Mouse (Mus musculus): ENCODE results near the gene Zcchc14. TPM values are rescaled to one million over a fixed set of nuclear protein-coding genes. Genes with fewer than 3 reads are reported as not detected.
A peak's percentile ranks its signal among the peaks of the same experiment; 100 is the strongest.

Zcchc14 gene
- polyA plus RNA-seq, 1 experiment from 2014 or later: 40.2 TPM

- Histone ChIP-seq H3K27me3 (ENCODE audit: control insufficient read depth, insufficient read depth, low read length) (no peaks in the 10 kb centered on the region), H3K4me3 (ENCODE audit: low read depth, low read length) (peak overlapping the region; percentile 88), H3K9me3 (ENCODE audit: control insufficient read depth, low read length) (no peaks in the 10 kb centered on the region), H3K9ac (replicated peaks; ENCODE audit: low read depth, low read length) (peak overlapping the region; percentile 87), H3K4me1 (ENCODE audit: control insufficient read depth, insufficient read depth, low read length) (peaks cover 25% of the 10 kb centered on the region), H3K36me3 (ENCODE audit: control insufficient read depth, insufficient read depth, low read length) (no peaks in the 10 kb centered on the region), H3K27ac (ENCODE audit: low read depth, low read length) (peak overlapping the region; percentile 72), H3K4me2 (ENCODE audit: low read depth, low read length) (peak overlapping the region; percentile 91)
- WGBS: 2% methylated on average over 44 of the region's 44 CpGs
- ATAC-seq (ENCODE audit: low read depth): peak; percentile 50
Measured at GRCm38 (mm10) chr8:121577751-121578675, 74.7 kb downstream of the Zcchc14 start.

- Histone ChIP-seq H3K4me3 (ENCODE audit: low read depth, low read length) (no peak overlapping the region), H3K4me1 (ENCODE audit: control insufficient read depth, insufficient read depth, low read length) (peaks cover 25% of the 10 kb centered on the region), H3K9me3 (ENCODE audit: control insufficient read depth, low read length) (no peaks in the 10 kb centered on the region), H3K27ac (ENCODE audit: low read depth, low read length) (no peak overlapping the region), H3K27me3 (ENCODE audit: control insufficient read depth, insufficient read depth, low read length) (no peaks in the 10 kb centered on the region), H3K4me2 (ENCODE audit: low read depth, low read length) (no peak overlapping the region), H3K36me3 (ENCODE audit: control insufficient read depth, insufficient read depth, low read length) (no peaks in the 10 kb centered on the region), H3K9ac (replicated peaks; ENCODE audit: low read depth, low read length) (no peak overlapping the region)
- WGBS: 75% methylated on average over 3 of the region's 3 CpGs
- no peak for ATAC-seq (ENCODE audit: low read depth)
Measured at GRCm38 (mm10) chr8:121575661-121576060, 77.0 kb downstream of the Zcchc14 start.

DNA sequence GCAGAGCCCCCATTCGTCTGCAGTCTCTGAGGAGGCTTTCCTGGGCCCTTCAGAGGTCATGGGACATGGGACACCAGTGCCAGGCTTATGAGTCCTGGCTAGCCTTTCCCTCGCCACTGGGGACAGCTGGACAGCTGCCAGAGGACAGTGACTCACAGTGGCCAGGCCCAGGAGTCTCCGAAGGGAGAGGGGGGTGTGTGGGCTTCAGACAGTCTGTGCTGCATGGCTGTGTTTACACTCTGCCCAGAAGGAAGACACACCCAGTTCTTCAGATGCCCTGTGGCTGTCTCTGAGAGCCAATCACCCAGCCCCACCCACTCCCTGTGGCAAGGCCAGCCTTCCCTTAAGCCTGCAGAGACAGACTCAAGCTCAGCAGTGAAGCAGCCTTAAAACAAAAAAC, 79.4 kb downstream of the Zcchc14 start:
- H3K4me1 ChIP-seq (ENCODE audit: control insufficient read depth, insufficient read depth, low read length): peaks cover 25% of the 10 kb centered on the region
- H3K27ac ChIP-seq (ENCODE audit: low read depth, low read length): no peak overlapping the region
- peak; percentile 32; the same call in 1 of the 2 replicates for ATAC-seq (ENCODE audit: low read depth)
- H3K27me3 ChIP-seq (ENCODE audit: control insufficient read depth, insufficient read depth, low read length): no peaks in the 10 kb centered on the region
- no peak overlapping the region for H3K9ac ChIP-seq (replicated peaks; ENCODE audit: low read depth, low read length)
- H3K36me3 ChIP-seq (ENCODE audit: control insufficient read depth, insufficient read depth, low read length): no peaks in the 10 kb centered on the region
- no peaks in the 10 kb centered on the region for H3K9me3 ChIP-seq (ENCODE audit: control insufficient read depth, low read length)
- H3K4me3 ChIP-seq (ENCODE audit: low read depth, low read length): no peak overlapping the region
- WGBS: 55% methylated on average over 3 of the region's 3 CpGs
- H3K4me2 ChIP-seq (ENCODE audit: low read depth, low read length): no peak overlapping the region

- Histone ChIP-seq H3K9me3 (ENCODE audit: control insufficient read depth, low read length) (no peaks in the 10 kb centered on the region), H3K9ac (replicated peaks; ENCODE audit: low read depth, low read length) (no peak overlapping the region), H3K36me3 (ENCODE audit: control insufficient read depth, insufficient read depth, low read length) (no peaks in the 10 kb centered on the region), H3K4me1 (ENCODE audit: control insufficient read depth, insufficient read depth, low read length) (peaks cover 21% of the 10 kb centered on the region), H3K4me3 (ENCODE audit: low read depth, low read length) (no peak overlapping the region), H3K4me2 (ENCODE audit: low read depth, low read length) (no peak overlapping the region), H3K27ac (ENCODE audit: low read depth, low read length) (no peak overlapping the region), H3K27me3 (ENCODE audit: control insufficient read depth, insufficient read depth, low read length) (no peaks in the 10 kb centered on the region)
- 80% methylated on average over 7 of the region's 7 CpGs for WGBS
- no peak for ATAC-seq (ENCODE audit: low read depth)
Measured at GRCm38 (mm10) chr8:121572121-121572520, 80.6 kb downstream of the Zcchc14 start.

- WGBS: 93% methylated on average over 17 of the region's 17 CpGs
- Histone ChIP-seq H3K36me3 (ENCODE audit: control insufficient read depth, insufficient read depth, low read length) (no peaks in the 10 kb centered on the region), H3K27me3 (ENCODE audit: control insufficient read depth, insufficient read depth, low read length) (no peaks in the 10 kb centered on the region), H3K9ac (replicated peaks; ENCODE audit: low read depth, low read length) (no peak overlapping the region), H3K4me1 (ENCODE audit: control insufficient read depth, insufficient read depth, low read length) (peaks cover 9% of the 10 kb centered on the region; the same call in 1 of the 2 replicates), H3K4me3 (ENCODE audit: low read depth, low read length) (no peak overlapping the region), H3K9me3 (ENCODE audit: control insufficient read depth, low read length) (no peaks in the 10 kb centered on the region), H3K4me2 (ENCODE audit: low read depth, low read length) (no peak overlapping the region), H3K27ac (ENCODE audit: low read depth, low read length) (no peak overlapping the region)
- no peak for ATAC-seq (ENCODE audit: low read depth)
Measured at GRCm38 (mm10) chr8:121570801-121571200, 81.9 kb downstream of the Zcchc14 start.

GRCm38 (mm10) chr8:121570335-121570734, 82.4 kb downstream of the Zcchc14 start:
- Histone ChIP-seq H3K4me3 (ENCODE audit: low read depth, low read length) (no peak overlapping the region), H3K9ac (replicated peaks; ENCODE audit: low read depth, low read length) (no peak overlapping the region), H3K4me2 (ENCODE audit: low read depth, low read length) (no peak overlapping the region), H3K9me3 (ENCODE audit: control insufficient read depth, low read length) (no peaks in the 10 kb centered on the region), H3K27ac (ENCODE audit: low read depth, low read length) (no peak overlapping the region), H3K36me3 (ENCODE audit: control insufficient read depth, insufficient read depth, low read length) (no peaks in the 10 kb centered on the region), H3K4me1 (ENCODE audit: control insufficient read depth, insufficient read depth, low read length) (0 out of 2 replicates have a peak, but pooled peaks cover 7% of the 10 kb centered on the region), H3K27me3 (ENCODE audit: control insufficient read depth, insufficient read depth, low read length) (no peaks in the 10 kb centered on the region)
- 88% methylated on average over 21 of the region's 21 CpGs for WGBS
- ATAC-seq (ENCODE audit: low read depth): no peak

- Histone ChIP-seq H3K4me2 (ENCODE audit: low read depth, low read length) (no peak overlapping the region), H3K9ac (replicated peaks; ENCODE audit: low read depth, low read length) (no peak overlapping the region), H3K27ac (ENCODE audit: low read depth, low read length) (no peak overlapping the region), H3K4me1 (ENCODE audit: control insufficient read depth, insufficient read depth, low read length) (0 out of 2 replicates have a peak, but pooled peaks cover 3% of the 10 kb centered on the region), H3K9me3 (ENCODE audit: control insufficient read depth, low read length) (no peaks in the 10 kb centered on the region), H3K4me3 (ENCODE audit: low read depth, low read length) (no peak overlapping the region), H3K36me3 (ENCODE audit: control insufficient read depth, insufficient read depth, low read length) (peaks cover 3% of the 10 kb centered on the region; the same call in 1 of the 2 replicates), H3K27me3 (ENCODE audit: control insufficient read depth, insufficient read depth, low read length) (no peaks in the 10 kb centered on the region)
- ATAC-seq (ENCODE audit: low read depth): no peak
- WGBS: 62% methylated on average over 6 of the region's 6 CpGs
Measured at GRCm38 (mm10) chr8:121568321-121568720, 84.4 kb downstream of the Zcchc14 start.

DNA sequence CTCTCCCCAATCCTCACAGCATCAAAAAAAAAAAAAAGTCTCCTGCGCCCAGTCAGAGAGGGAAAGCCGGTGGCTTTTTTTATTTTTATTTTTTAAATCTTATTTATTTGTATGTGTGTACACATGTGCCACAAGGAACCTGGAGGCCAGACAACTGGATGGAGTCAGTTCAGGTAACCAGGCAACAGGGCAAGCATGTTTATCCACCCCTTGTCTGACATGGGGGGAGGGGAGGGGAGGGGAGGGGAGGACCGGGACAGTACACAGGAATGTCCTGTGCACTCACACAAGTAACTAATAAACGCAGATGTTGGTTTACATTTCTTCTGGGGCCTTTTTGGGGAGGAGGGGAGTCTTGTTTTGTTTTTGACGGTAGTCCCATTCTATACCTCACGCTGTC, 89.0 kb downstream of the Zcchc14 start:
- Histone ChIP-seq H3K4me3 (ENCODE audit: low read depth, low read length) (no peak overlapping the region), H3K4me1 (ENCODE audit: control insufficient read depth, insufficient read depth, low read length) (0 out of 2 replicates have a peak, but pooled peaks cover 3% of the 10 kb centered on the region), H3K4me2 (ENCODE audit: low read depth, low read length) (no peak overlapping the region), H3K36me3 (ENCODE audit: control insufficient read depth, insufficient read depth, low read length) (peaks cover 8% of the 10 kb centered on the region; the same call in 1 of the 2 replicates), H3K27ac (ENCODE audit: low read depth, low read length) (no peak overlapping the region), H3K9ac (replicated peaks; ENCODE audit: low read depth, low read length) (no peak overlapping the region), H3K9me3 (ENCODE audit: control insufficient read depth, low read length) (no peaks in the 10 kb centered on the region), H3K27me3 (ENCODE audit: control insufficient read depth, insufficient read depth, low read length) (no peaks in the 10 kb centered on the region)
- 66% methylated on average over 6 of the region's 6 CpGs for WGBS
- no peak for ATAC-seq (ENCODE audit: low read depth)

DNA sequence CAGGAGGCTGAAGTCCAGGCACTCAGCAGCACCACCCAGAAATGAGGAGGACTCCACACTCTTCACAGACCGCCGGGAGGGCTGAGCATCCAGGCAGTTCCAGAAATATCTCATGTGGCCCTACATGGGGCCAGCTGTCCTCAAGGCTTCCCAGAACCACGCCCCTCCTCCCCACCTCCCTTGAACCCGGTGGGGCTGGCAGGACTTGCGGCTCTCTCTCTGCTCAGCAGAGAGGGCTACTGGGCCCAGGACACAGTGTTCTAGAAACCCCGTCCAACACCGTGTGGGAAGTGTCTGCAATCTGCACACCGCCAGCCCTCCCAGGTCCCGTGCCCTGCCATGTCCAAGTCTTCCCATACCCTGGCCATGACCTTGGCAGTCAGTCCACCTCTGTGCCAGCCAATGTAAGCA, 89.8 kb downstream of the Zcchc14 start:
- Histone ChIP-seq H3K36me3 (ENCODE audit: control insufficient read depth, insufficient read depth, low read length) (peaks cover 13% of the 10 kb centered on the region; the same call in 1 of the 2 replicates), H3K4me1 (ENCODE audit: control insufficient read depth, insufficient read depth, low read length) (0 out of 2 replicates have a peak, but pooled peaks cover 3% of the 10 kb centered on the region), H3K4me2 (ENCODE audit: low read depth, low read length) (no peak overlapping the region), H3K27me3 (ENCODE audit: control insufficient read depth, insufficient read depth, low read length) (no peaks in the 10 kb centered on the region), H3K9me3 (ENCODE audit: control insufficient read depth, low read length) (no peaks in the 10 kb centered on the region), H3K9ac (replicated peaks; ENCODE audit: low read depth, low read length) (no peak overlapping the region), H3K27ac (ENCODE audit: low read depth, low read length) (no peak overlapping the region), H3K4me3 (ENCODE audit: low read depth, low read length) (no peak overlapping the region)
- no peak for ATAC-seq (ENCODE audit: low read depth)
- 85% methylated on average over 9 of the region's 9 CpGs for WGBS

Measured in neural tube, embryonic 14.5 days (tissue).